Mouse (Mus musculus) embryonic facial prominence, embryonic 13.5 days (tissue): ENCODE data around the gene Ccdc61. TPM values are rescaled to one million over a fixed set of nuclear protein-coding genes. Genes with fewer than 3 reads are reported as not detected.
A peak's percentile ranks its signal among the peaks of the same experiment; 100 is the strongest.

Source experiments
- ATAC-seq: fragments of 200-750 bp; cut with Nextera tagmentation; 2 replicates; pipeline ENCODE4 v1.8.0; 2017; ENCODE audit warnings: low read depth; ENCODE audit not compliant: insufficient number of reproducible peaks, insufficient read depth, low FRiP score, low TSS enrichment
- H3K27ac ChIP-seq: fragments of 300-500 bp; sonication (generic); 2 replicates; pipeline ENCODE4 v1.5.1; 2015; ENCODE audit warnings: moderate library complexity, mild to moderate bottlenecking, inconsistent platforms
- H3K27me3 ChIP-seq: fragments of 300-500 bp; sonication (generic); 2 replicates; pipeline ENCODE4 v1.6.1; 2015; ENCODE audit warnings: mild to moderate bottlenecking, inconsistent platforms
- H3K36me3 ChIP-seq: fragments of 300-500 bp; sonication (generic); 2 replicates; pipeline ENCODE4 v1.6.1; 2015; ENCODE audit warnings: mild to moderate bottlenecking, inconsistent platforms
- H3K4me1 ChIP-seq: fragments of 300-500 bp; sonication (generic); 2 replicates; pipeline ENCODE4 v1.6.1; 2015; ENCODE audit warnings: inconsistent platforms
- H3K4me2 ChIP-seq: fragments of 300-500 bp; sonication (generic); 2 replicates; pipeline ENCODE4 v1.6.1; 2015; ENCODE audit warnings: moderate library complexity, mild to moderate bottlenecking, inconsistent platforms
- H3K4me3 ChIP-seq: fragments of 300-500 bp; sonication (generic); 2 replicates; pipeline ENCODE4 v1.5.1; 2015; ENCODE audit warnings: mild to moderate bottlenecking, inconsistent platforms
- H3K9ac ChIP-seq: fragments of 300-500 bp; sonication (generic); 2 replicates; pipeline ENCODE4 v1.6.1; 2015; ENCODE audit warnings: mild to moderate bottlenecking, inconsistent platforms
- H3K9me3 ChIP-seq: fragments of 300-500 bp; sonication (generic); 2 replicates; pipeline ENCODE4 v1.6.1; 2016; ENCODE audit warnings: inconsistent platforms
- whole genome bisulfite sequencing: fragments of 180-500 bp; shearing (Covaris S2); methylation state at CpG from one replicate; pipeline ENCODE4 v1.1.7; 2015; ENCODE audit warnings: mixed read lengths; 5-methylcytosine and 5-hydroxymethylcytosine counted together
- polyA plus RNA-seq: library from polyadenylated mRNA; unstranded; fragments of >200 nt; fragmentation: Nextera tagmentation; extraction: Ambion mirVana; gene quantifications from 2 replicates; pipeline ENCODE4 v1.2.1, GENCODE M21; 2015

Ccdc61 gene
- polyA plus RNA-seq: 26.3 and 35.6 TPM in 2 replicates

- peaks cover 24% of the 10 kb centered on the region for H3K4me1 ChIP-seq
- no peaks in the 10 kb centered on the region for H3K9me3 ChIP-seq
- H3K9ac ChIP-seq: peak within 1 kb of the TSS; percentile 79
- under 1% methylated on average over 33 of the region's 33 CpGs for WGBS
- no peaks in the 10 kb centered on the region for H3K27me3 ChIP-seq
- H3K4me2 ChIP-seq: peak within 1 kb of the TSS; percentile 74
- H3K36me3 ChIP-seq: no peaks in the 10 kb centered on the region
- H3K4me3 ChIP-seq: peak within 1 kb of the TSS; percentile 77
- ATAC-seq: peak; percentile 98
- no peak within 1 kb of the TSS for H3K27ac ChIP-seq
Observed at GRCm38 (mm10) chr7:18910241-18910831, at the start of gene Ccdc61. Ccdc61 (minus strand) TSS chr7:18910415.

DNA sequence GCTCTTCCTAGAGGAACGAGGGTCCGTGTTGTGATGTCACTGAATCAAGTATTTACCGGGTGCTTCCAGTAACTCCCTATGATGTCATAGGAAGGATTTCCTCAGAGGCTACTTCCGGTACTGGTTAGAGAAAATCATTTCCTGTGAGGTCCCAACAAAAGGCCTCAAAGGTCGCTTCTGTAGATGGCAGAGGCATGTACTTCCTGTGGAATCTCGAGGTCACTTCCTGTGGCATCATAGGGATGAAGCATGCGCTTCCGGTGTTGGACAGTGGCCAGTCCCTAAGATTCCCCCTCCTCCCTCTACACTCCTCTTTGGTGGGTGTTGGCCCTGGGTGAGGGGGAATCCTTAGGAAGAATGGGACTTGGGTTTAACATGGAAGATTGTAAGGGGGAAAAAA is 49.2 kb upstream of the Ccdc61 start:
- Histone ChIP-seq H3K36me3 (no peaks in the 10 kb centered on the region), H3K27ac (no peak overlapping the region), H3K4me2 (no peak overlapping the region), H3K27me3 (peaks cover 98% of the 10 kb centered on the region), H3K4me3 (no peak overlapping the region), H3K9ac (no peak overlapping the region), H3K9me3 (no peaks in the 10 kb centered on the region), H3K4me1 (peaks cover 24% of the 10 kb centered on the region)
- WGBS: 65% methylated on average over 8 of the region's 8 CpGs
- ATAC-seq: no peak

DNA sequence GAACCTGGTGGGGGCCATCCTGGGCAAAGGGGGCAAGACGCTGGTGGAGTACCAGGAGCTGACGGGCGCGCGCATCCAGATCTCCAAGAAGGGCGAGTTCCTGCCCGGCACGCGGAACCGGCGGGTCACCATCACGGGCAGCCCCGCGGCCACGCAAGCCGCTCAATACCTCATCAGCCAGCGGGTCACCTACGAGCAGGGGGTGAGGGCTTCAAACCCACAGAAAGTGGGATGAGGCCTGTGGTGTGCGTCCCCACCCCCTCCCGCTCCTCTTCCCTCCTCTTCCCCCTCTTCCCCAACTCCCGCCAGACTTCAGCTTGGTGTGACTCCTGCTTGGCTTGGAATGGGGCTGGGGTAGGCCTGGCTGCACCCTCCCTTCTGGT is 48.2 kb upstream of the Ccdc61 start:
- peaks cover 23% of the 10 kb centered on the region for H3K4me1 ChIP-seq
- under 1% methylated on average over 20 of the region's 21 CpGs for WGBS
- H3K36me3 ChIP-seq: no peaks in the 10 kb centered on the region
- 0 out of 2 replicates have a peak, but pooled peaks have one; percentile 17 for ATAC-seq
- H3K27me3 ChIP-seq: peaks cover 87% of the 10 kb centered on the region
- peak overlapping the region; percentile 70 for H3K9ac ChIP-seq
- H3K4me2 ChIP-seq: peak overlapping the region; percentile 98
- no peaks in the 10 kb centered on the region for H3K9me3 ChIP-seq
- H3K4me3 ChIP-seq: peak overlapping the region; percentile 65
- H3K27ac ChIP-seq: no peak overlapping the region

DNA sequence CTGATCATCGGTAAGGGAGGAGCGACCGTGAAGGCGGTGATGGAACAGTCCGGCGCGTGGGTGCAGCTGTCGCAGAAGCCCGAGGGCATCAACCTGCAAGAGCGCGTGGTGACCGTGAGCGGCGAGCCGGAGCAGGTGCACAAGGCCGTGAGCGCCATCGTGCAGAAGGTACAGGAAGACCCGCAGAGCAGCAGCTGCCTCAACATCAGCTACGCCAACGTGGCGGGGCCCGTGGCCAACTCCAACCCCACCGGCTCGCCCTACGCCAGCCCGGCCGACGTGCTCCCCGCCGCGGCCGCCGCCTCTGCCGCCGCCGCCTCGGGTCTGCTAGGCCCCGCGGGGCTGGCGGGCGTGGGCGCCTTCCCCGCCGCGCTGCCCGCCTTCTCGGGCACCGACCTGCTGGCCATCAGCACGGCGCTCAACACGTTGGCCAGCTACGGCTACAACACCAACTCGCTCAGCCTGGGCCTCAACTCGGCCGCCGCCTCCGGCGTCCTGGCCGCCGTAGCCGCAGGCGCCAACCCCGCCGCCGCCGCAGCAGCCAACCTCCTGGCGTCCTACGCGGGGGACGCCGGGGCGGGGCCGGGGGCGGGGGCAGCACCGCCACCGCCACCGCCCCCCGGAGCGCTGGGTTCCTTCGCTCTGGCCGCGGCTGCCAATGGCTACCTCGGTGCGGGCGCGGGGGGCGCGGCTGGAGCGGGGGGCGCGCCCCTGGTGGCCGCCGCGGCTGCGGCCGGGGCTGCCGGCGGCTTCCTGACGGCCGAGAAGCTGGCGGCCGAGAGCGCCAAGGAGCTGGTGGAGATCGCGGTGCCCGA is 47.6 kb upstream of the Ccdc61 start:
- peak; percentile 43; the same call in 1 of the 2 replicates for ATAC-seq
- peak overlapping the region; percentile 70 for H3K9ac ChIP-seq
- WGBS: under 1% methylated on average over 101 of the region's 107 CpGs

DNA sequence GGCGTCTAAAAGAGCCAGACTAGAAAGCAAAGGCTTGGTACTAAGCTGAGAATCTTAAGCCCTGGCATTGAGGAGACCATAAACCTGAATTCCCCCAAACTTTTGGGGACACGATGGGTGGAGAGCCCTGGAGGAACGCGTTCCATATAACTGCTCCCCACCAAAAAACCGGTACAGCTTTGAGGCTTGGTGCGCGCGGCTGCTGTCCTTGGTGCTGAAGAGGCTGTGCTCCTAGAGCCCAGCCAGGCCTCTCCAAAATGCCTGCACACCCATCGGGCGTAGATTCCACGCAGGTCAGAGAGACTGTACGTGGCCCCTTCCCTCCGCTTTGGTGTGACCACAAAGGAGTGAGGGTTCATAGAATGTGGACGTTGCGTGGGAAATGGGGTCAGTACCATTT is 41.2 kb upstream of the Ccdc61 start:
- H3K27me3 ChIP-seq: peaks cover 42% of the 10 kb centered on the region

More for the DNA sequence above, 47.6 kb upstream of the Ccdc61 start:
- no peaks in the 10 kb centered on the region for H3K9me3 ChIP-seq
- H3K27me3 ChIP-seq: peaks cover 81% of the 10 kb centered on the region
- H3K36me3 ChIP-seq: no peaks in the 10 kb centered on the region
- H3K4me2 ChIP-seq: peak overlapping the region; percentile 98
- H3K4me3 ChIP-seq: peak overlapping the region; percentile 65
- H3K4me1 ChIP-seq: peaks cover 18% of the 10 kb centered on the region
- no peak overlapping the region for H3K27ac ChIP-seq

GRCm38 (mm10) chr7:18950523-18951315 is 40.5 kb upstream of the Ccdc61 start:
- no peak overlapping the region for H3K4me2 ChIP-seq
- H3K4me1 ChIP-seq: no peaks in the 10 kb centered on the region; the same call in 1 of the 2 replicates
- H3K27me3 ChIP-seq: peaks cover 35% of the 10 kb centered on the region
- no peaks in the 10 kb centered on the region for H3K36me3 ChIP-seq
- H3K4me3 ChIP-seq: no peak overlapping the region
- H3K27ac ChIP-seq: no peak overlapping the region
- no peak for ATAC-seq
- 22% methylated on average over 18 of the region's 18 CpGs for WGBS
- H3K9me3 ChIP-seq: no peaks in the 10 kb centered on the region
- no peak overlapping the region for H3K9ac ChIP-seq

More for the DNA sequence above, 41.2 kb upstream of the Ccdc61 start:
- Histone ChIP-seq H3K9ac (no peak overlapping the region), H3K4me2 (no peak overlapping the region), H3K9me3 (no peaks in the 10 kb centered on the region), H3K4me3 (no peak overlapping the region), H3K4me1 (no peaks in the 10 kb centered on the region; the same call in 1 of the 2 replicates), H3K36me3 (no peaks in the 10 kb centered on the region), H3K27ac (no peak overlapping the region)
- no peak for ATAC-seq
- WGBS: 14% methylated on average over 15 of the region's 15 CpGs

DNA sequence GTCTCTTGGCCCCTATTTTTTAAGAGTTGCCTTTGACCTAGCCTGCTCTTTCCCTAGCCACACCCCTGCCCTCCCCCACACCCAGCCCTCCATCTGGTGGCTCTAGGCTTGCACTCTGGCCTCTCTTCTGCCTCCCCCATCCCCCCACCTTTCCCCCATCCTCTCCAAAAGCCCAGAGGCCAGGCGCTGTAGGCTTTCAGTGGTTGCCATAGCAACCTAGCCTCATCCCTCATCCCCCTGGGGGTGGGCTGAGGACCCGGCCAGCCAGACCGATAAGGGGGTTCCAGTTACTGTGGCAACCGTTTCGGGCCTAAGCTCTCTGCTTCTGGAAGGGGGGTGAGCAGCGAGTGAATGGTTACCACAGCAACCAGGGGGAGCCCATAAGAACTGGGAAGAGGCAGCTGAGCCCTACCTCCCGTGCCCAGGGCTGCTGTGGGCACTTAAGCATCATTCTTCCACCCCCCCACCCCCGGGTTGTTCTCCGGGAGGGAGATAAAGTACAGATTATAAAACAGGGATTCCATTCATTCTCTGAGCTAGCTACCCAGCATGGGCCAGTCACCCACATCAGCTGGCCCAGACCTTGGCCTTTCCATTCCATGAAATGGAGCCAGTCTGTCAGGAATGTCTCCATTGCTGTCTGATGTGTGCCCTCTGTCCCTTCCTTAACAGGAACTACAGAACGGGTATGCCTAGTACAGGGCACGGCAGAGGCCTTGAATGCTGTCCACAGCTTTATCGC is 39.7 kb upstream of the Ccdc61 start:
- Histone ChIP-seq H3K9me3 (no peaks in the 10 kb centered on the region), H3K4me3 (no peak overlapping the region), H3K27ac (no peak overlapping the region), H3K4me2 (no peak overlapping the region), H3K4me1 (no peaks in the 10 kb centered on the region; the same call in 1 of the 2 replicates), H3K36me3 (no peaks in the 10 kb centered on the region), H3K27me3 (peaks cover 31% of the 10 kb centered on the region), H3K9ac (no peak overlapping the region)
- ATAC-seq: no peak
- WGBS: 27% methylated on average over 12 of the region's 12 CpGs

GRCm38 (mm10) chr7:18948151-18948550 is 37.9 kb upstream of the Ccdc61 start:
- Histone ChIP-seq H3K4me1 (no peaks in the 10 kb centered on the region; the same call in 1 of the 2 replicates), H3K9me3 (no peaks in the 10 kb centered on the region), H3K27ac (no peak overlapping the region), H3K36me3 (no peaks in the 10 kb centered on the region), H3K4me2 (no peak overlapping the region), H3K4me3 (no peak overlapping the region), H3K9ac (no peak overlapping the region), H3K27me3 (peaks cover 32% of the 10 kb centered on the region)
- WGBS: 74% methylated on average over 6 of the region's 6 CpGs
- no peak for ATAC-seq

GRCm38 (mm10) chr7:18942815-18943214 is 32.6 kb upstream of the Ccdc61 start:
- ATAC-seq: no peak
- Histone ChIP-seq H3K36me3 (no peaks in the 10 kb centered on the region), H3K9ac (no peak overlapping the region), H3K27ac (no peak overlapping the region), H3K4me3 (no peak overlapping the region), H3K9me3 (no peaks in the 10 kb centered on the region), H3K4me1 (no peaks in the 10 kb centered on the region), H3K27me3 (peaks cover 17% of the 10 kb centered on the region), H3K4me2 (no peak overlapping the region)
- 60% methylated on average over 9 of the region's 9 CpGs for WGBS

GRCm38 (mm10) chr7:18942376-18942775 is 32.2 kb upstream of the Ccdc61 start:
- no peaks in the 10 kb centered on the region for H3K36me3 ChIP-seq
- WGBS: 40% methylated on average over 1 of the region's 1 CpGs
- H3K9me3 ChIP-seq: no peaks in the 10 kb centered on the region
- H3K4me1 ChIP-seq: no peaks in the 10 kb centered on the region
- no peak for ATAC-seq
- no peak overlapping the region for H3K27ac ChIP-seq
- H3K4me3 ChIP-seq: no peak overlapping the region
- 0 out of 2 replicates have a peak overlapping the region, but pooled peaks have one; percentile 21 for H3K9ac ChIP-seq
- H3K4me2 ChIP-seq: no peak overlapping the region
- H3K27me3 ChIP-seq: peaks cover 17% of the 10 kb centered on the region

DNA sequence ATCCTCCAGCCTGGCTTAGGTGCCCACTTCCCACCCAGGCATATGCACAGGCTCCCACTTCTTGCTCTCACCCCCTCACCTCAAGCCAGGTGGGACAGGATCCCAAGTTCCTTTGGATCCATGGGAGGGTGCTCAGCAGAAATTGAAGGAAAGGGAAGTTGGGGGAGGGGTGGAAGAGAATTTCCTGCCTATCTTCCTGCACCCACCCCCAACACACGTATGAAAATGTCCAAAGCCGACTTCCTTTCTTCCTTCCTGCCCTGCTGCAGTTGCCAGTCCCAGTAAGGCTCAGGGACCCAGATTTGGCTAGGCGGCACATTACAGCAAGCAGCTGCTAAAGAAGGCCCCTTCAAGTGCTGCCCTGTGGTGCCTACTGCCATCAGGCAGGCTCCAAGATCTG is 17.5 kb upstream of the Ccdc61 start:
- peaks cover 64% of the 10 kb centered on the region for H3K27me3 ChIP-seq
- ATAC-seq: no peak

More for the DNA sequence above, 17.5 kb upstream of the Ccdc61 start:
- Histone ChIP-seq H3K4me2 (no peak overlapping the region), H3K4me3 (no peak overlapping the region), H3K4me1 (peaks cover 13% of the 10 kb centered on the region), H3K9me3 (no peaks in the 10 kb centered on the region), H3K27ac (no peak overlapping the region), H3K9ac (no peak overlapping the region), H3K36me3 (no peaks in the 10 kb centered on the region)
- 42% methylated on average over 3 of the region's 3 CpGs for WGBS
